Mouse (Mus musculus) ES-Bruce4 (cell line): Measurements from ENCODE around the gene Ube2j2. TPM values are rescaled to one million over a fixed set of nuclear protein-coding genes. Genes with fewer than 3 reads are reported as not detected.

Source experiments
- H3K27ac ChIP-seq: 2 replicates; pipeline ENCODE4 v1.5.1; 2012; ENCODE audit warnings: low read length, inconsistent platforms; ENCODE audit not compliant: insufficient read depth
- H3K27me3 ChIP-seq: 2 replicates; pipeline ENCODE4 v1.6.1; 2012; ENCODE audit warnings: mild to moderate bottlenecking, low read length, inconsistent platforms; ENCODE audit not compliant: control insufficient read depth, poor library complexity, insufficient read depth, severe bottlenecking
- H3K36me3 ChIP-seq: 2 replicates; pipeline ENCODE4 v1.6.1; 2012; ENCODE audit warnings: inconsistent platforms, mild to moderate bottlenecking, low read length, moderate library complexity; ENCODE audit not compliant: control insufficient read depth, poor library complexity, insufficient read depth, severe bottlenecking
- H3K4me1 ChIP-seq: one replicate; pipeline ENCODE4 v1.8.1; 2011; ENCODE audit warnings: low read length; ENCODE audit not compliant: control insufficient read depth, insufficient read depth
- H3K4me3 ChIP-seq: 2 replicates; pipeline ENCODE4 v1.5.1; 2011; ENCODE audit warnings: low read depth, mild to moderate bottlenecking, low read length
- H3K9ac ChIP-seq: 2 replicates; pipeline ENCODE4 v1.6.1; 2012; ENCODE audit warnings: low read depth, mild to moderate bottlenecking, inconsistent platforms; ENCODE audit not compliant: poor library complexity, severe bottlenecking
- H3K9me3 ChIP-seq: replicated peaks from 2 replicates; pipeline ENCODE4 v1.6.1; 2012; ENCODE audit warnings: mild to moderate bottlenecking, low read length, inconsistent platforms; ENCODE audit not compliant: control insufficient read depth, poor library complexity, insufficient read depth, severe bottlenecking
- CTCF ChIP-seq: IDR thresholded peaks from one replicate; pipeline ENCODE4 v1.8.1; 2011; ENCODE audit warnings: low read depth, low read length
- EP300 ChIP-seq: IDR thresholded peaks from 2 replicates; pipeline ENCODE4 v1.6.1; 2011; ENCODE audit warnings: low read depth, low read length; ENCODE audit not compliant: insufficient read depth
- POLR2A ChIP-seq: IDR thresholded peaks from one replicate; pipeline ENCODE4 v1.8.1; 2011; ENCODE audit warnings: low read length; ENCODE audit not compliant: insufficient read depth
- polyA plus RNA-seq: library from polyadenylated mRNA; stranded (reverse); fragments of >200 nt; gene quantifications from 2 replicates; pipeline ENCODE4 v1.2.4, GENCODE M21; 2011; ENCODE audit warnings: low read depth; ENCODE audit not compliant: missing spikeins, insufficient read depth, insufficient read length

Gene Ube2j2
- polyA plus RNA-seq, 1 experiment: 100 TPM

GRCm38 (mm10) chr4:155969043-155969653, 25.5 kb downstream of the Ube2j2 start:
- Histone ChIP-seq H3K4me1 (peaks cover 1% of the 10 kb centered on the region), H3K27me3 (no peaks in the 10 kb centered on the region), H3K9me3 (no peaks in the 10 kb centered on the region), H3K36me3 (no peaks in the 10 kb centered on the region), H3K9ac (no peak overlapping the region), H3K4me3 (no peak overlapping the region), H3K27ac (no peak overlapping the region)
- no peak for TF ChIP-seq EP300
- no peak for TF ChIP-seq POLR2A
- TF ChIP-seq CTCF: no peak

GRCm38 (mm10) chr4:155970286-155970685, 26.7 kb downstream of the Ube2j2 start:
- Histone ChIP-seq H3K4me1 (peaks cover 1% of the 10 kb centered on the region), H3K4me3 (no peak overlapping the region), H3K36me3 (no peaks in the 10 kb centered on the region), H3K9me3 (no peaks in the 10 kb centered on the region), H3K27me3 (no peaks in the 10 kb centered on the region), H3K27ac (no peak overlapping the region; the same call in 1 of the 2 replicates), H3K9ac (no peak overlapping the region)
- TF ChIP-seq CTCF (no peak), EP300 (no peak), POLR2A (no peak)

GRCm38 (mm10) chr4:155972651-155973050, 29.0 kb downstream of the Ube2j2 start:
- Histone ChIP-seq H3K36me3 (no peaks in the 10 kb centered on the region), H3K27me3 (no peaks in the 10 kb centered on the region), H3K4me3 (no peak overlapping the region), H3K9ac (no peak overlapping the region), H3K27ac (no peak overlapping the region), H3K9me3 (no peaks in the 10 kb centered on the region), H3K4me1 (peaks cover 1% of the 10 kb centered on the region)
- TF ChIP-seq CTCF (no peak), POLR2A (no peak), EP300 (no peak)

- Histone ChIP-seq H3K4me1 (peaks cover 1% of the 10 kb centered on the region), H3K9ac (no peak overlapping the region), H3K27ac (no peak overlapping the region), H3K36me3 (no peaks in the 10 kb centered on the region), H3K9me3 (no peaks in the 10 kb centered on the region), H3K27me3 (no peaks in the 10 kb centered on the region), H3K4me3 (no peak overlapping the region)
- TF ChIP-seq EP300 (no peak), CTCF (no peak), POLR2A (no peak)
These were observed 29.6 kb downstream of the Ube2j2 start for GRCm38 (mm10) chr4:155973239-155973638.

- Histone ChIP-seq H3K4me3 (no peak overlapping the region), H3K9ac (no peak overlapping the region), H3K4me1 (no peaks in the 10 kb centered on the region), H3K9me3 (no peaks in the 10 kb centered on the region), H3K36me3 (no peaks in the 10 kb centered on the region), H3K27ac (no peak overlapping the region), H3K27me3 (no peaks in the 10 kb centered on the region)
- no peak for TF ChIP-seq POLR2A
- TF ChIP-seq EP300: no peak
- TF ChIP-seq CTCF: no peak
These were observed 37.9 kb downstream of the Ube2j2 start for GRCm38 (mm10) chr4:155981436-155982082.

GRCm38 (mm10) chr4:155983788-155984187, 40.2 kb downstream of the Ube2j2 start:
- Histone ChIP-seq H3K9me3 (no peaks in the 10 kb centered on the region), H3K4me1 (no peaks in the 10 kb centered on the region), H3K4me3 (no peak overlapping the region), H3K27me3 (no peaks in the 10 kb centered on the region), H3K9ac (no peak overlapping the region), H3K27ac (no peak overlapping the region), H3K36me3 (no peaks in the 10 kb centered on the region)
- no peak for TF ChIP-seq EP300
- TF ChIP-seq POLR2A: no peak
- TF ChIP-seq CTCF: no peak
